Mouse (Mus musculus): ENCODE results near the gene Nxn. TPM values are rescaled to one million over a fixed set of nuclear protein-coding genes. Genes with fewer than 3 reads are reported as not detected.
A peak's percentile ranks its signal among the peaks of the same experiment; 100 is the strongest.

The Nxn gene
- polyA plus RNA-seq, 1 experiment from 2014 or later: 62.3 TPM

- H3K27ac ChIP-seq: peak overlapping the region; percentile 53; the same call in 1 of the 2 replicates
- peaks cover 53% of the 10 kb centered on the region for H3K4me1 ChIP-seq
- WGBS: 77% methylated on average over 7 of the region's 7 CpGs
- H3K4me3 ChIP-seq: no peak overlapping the region
- peaks cover 17% of the 10 kb centered on the region for H3K36me3 ChIP-seq (replicated peaks)
- H3K27me3 ChIP-seq (ENCODE audit: poor library complexity, severe bottlenecking): no peaks in the 10 kb centered on the region
- peaks cover 4% of the 10 kb centered on the region for H3K9me3 ChIP-seq
- no peak for DNase-seq (ENCODE audit: extremely low spot score, low spot score)
Observed at GRCm38 (mm10) chr11:76285431-76286075, 113.4 kb downstream of the Nxn start.

- Histone ChIP-seq H3K9me3 (peaks cover 4% of the 10 kb centered on the region), H3K36me3 (replicated peaks) (peaks cover 17% of the 10 kb centered on the region), H3K27me3 (ENCODE audit: poor library complexity, severe bottlenecking) (no peaks in the 10 kb centered on the region), H3K4me3 (no peak overlapping the region), H3K27ac (no peak overlapping the region), H3K4me1 (peaks cover 51% of the 10 kb centered on the region)
- WGBS: 97% methylated on average over 6 of the region's 6 CpGs
- no peak for DNase-seq (ENCODE audit: extremely low spot score, low spot score)
Observed at GRCm38 (mm10) chr11:76283841-76284240, 115.1 kb downstream of the Nxn start.

GRCm38 (mm10) chr11:76279971-76280370, 119.0 kb downstream of the Nxn start:
- H3K27me3 ChIP-seq (ENCODE audit: poor library complexity, severe bottlenecking): no peaks in the 10 kb centered on the region
- DNase-seq (ENCODE audit: extremely low spot score, low spot score): no peak
- H3K4me3 ChIP-seq: no peak overlapping the region
- H3K4me1 ChIP-seq: peaks cover 19% of the 10 kb centered on the region
- peaks cover 4% of the 10 kb centered on the region for H3K9me3 ChIP-seq
- WGBS: 68% methylated on average over 2 of the region's 2 CpGs
- peak overlapping the region; percentile 62 for H3K27ac ChIP-seq
- peaks cover 45% of the 10 kb centered on the region for H3K36me3 ChIP-seq (replicated peaks)

- peak overlapping the region; percentile 62 for H3K27ac ChIP-seq
- peaks cover 4% of the 10 kb centered on the region for H3K9me3 ChIP-seq
- no peak for DNase-seq (ENCODE audit: extremely low spot score, low spot score)
- H3K4me1 ChIP-seq: peaks cover 19% of the 10 kb centered on the region
- H3K36me3 ChIP-seq (replicated peaks): peaks cover 42% of the 10 kb centered on the region
- 60% methylated on average over 14 of the region's 14 CpGs for WGBS
- H3K4me3 ChIP-seq: no peak overlapping the region
- H3K27me3 ChIP-seq (ENCODE audit: poor library complexity, severe bottlenecking): no peaks in the 10 kb centered on the region
Observed at GRCm38 (mm10) chr11:76278960-76279852, 119.7 kb downstream of the Nxn start.

GRCm38 (mm10) chr11:76272440-76272839, 126.5 kb downstream of the Nxn start:
- Histone ChIP-seq H3K4me1 (peaks cover 18% of the 10 kb centered on the region), H3K27me3 (ENCODE audit: poor library complexity, severe bottlenecking) (peaks cover 3% of the 10 kb centered on the region; the same call in 1 of the 2 replicates), H3K27ac (no peak overlapping the region), H3K9me3 (no peaks in the 10 kb centered on the region), H3K4me3 (no peak overlapping the region), H3K36me3 (replicated peaks) (peaks cover 69% of the 10 kb centered on the region)
- no peak for DNase-seq (ENCODE audit: extremely low spot score, low spot score)
- WGBS: 89% methylated on average over 4 of the region's 4 CpGs

GRCm38 (mm10) chr11:76268521-76269065, 130.3 kb downstream of the Nxn start:
- no peaks in the 10 kb centered on the region for H3K9me3 ChIP-seq
- H3K4me3 ChIP-seq: no peak overlapping the region
- peaks cover 52% of the 10 kb centered on the region for H3K4me1 ChIP-seq
- peaks cover 61% of the 10 kb centered on the region for H3K36me3 ChIP-seq (replicated peaks)
- 50% methylated on average over 6 of the region's 6 CpGs for WGBS
- no peak for DNase-seq (ENCODE audit: extremely low spot score, low spot score)
- peak overlapping the region; percentile 82 for H3K27ac ChIP-seq
- peaks cover 25% of the 10 kb centered on the region for H3K27me3 ChIP-seq (ENCODE audit: poor library complexity, severe bottlenecking)

GRCm38 (mm10) chr11:76268001-76268459, 130.9 kb downstream of the Nxn start:
- DNase-seq (ENCODE audit: extremely low spot score, low spot score): no peak

GRCm38 (mm10) chr11:76267550-76267949, 131.4 kb downstream of the Nxn start:
- Histone ChIP-seq H3K27me3 (ENCODE audit: poor library complexity, severe bottlenecking) (peaks cover 25% of the 10 kb centered on the region), H3K36me3 (replicated peaks) (peaks cover 55% of the 10 kb centered on the region), H3K4me1 (peaks cover 62% of the 10 kb centered on the region), H3K9me3 (no peaks in the 10 kb centered on the region), H3K27ac (peak overlapping the region; percentile 82), H3K4me3 (no peak overlapping the region)
- 42% methylated on average over 7 of the region's 7 CpGs for WGBS
- DNase-seq (ENCODE audit: extremely low spot score, low spot score): no peak

More at GRCm38 (mm10) chr11:76268001-76268459, 130.9 kb downstream of the Nxn start:
- Histone ChIP-seq H3K27me3 (ENCODE audit: poor library complexity, severe bottlenecking) (peaks cover 25% of the 10 kb centered on the region), H3K27ac (peak overlapping the region; percentile 82), H3K4me1 (peaks cover 57% of the 10 kb centered on the region), H3K4me3 (no peak overlapping the region), H3K9me3 (no peaks in the 10 kb centered on the region), H3K36me3 (replicated peaks) (peaks cover 56% of the 10 kb centered on the region)
- WGBS: 10% methylated on average over 5 of the region's 5 CpGs

- H3K27ac ChIP-seq: peak overlapping the region; percentile 82
- no peak for DNase-seq (ENCODE audit: extremely low spot score, low spot score)
- 12% methylated on average over 19 of the region's 19 CpGs for WGBS
- peaks cover 21% of the 10 kb centered on the region for H3K27me3 ChIP-seq (ENCODE audit: poor library complexity, severe bottlenecking)
- H3K4me3 ChIP-seq: peak overlapping the region; percentile 16; the same call in 1 of the 2 replicates
- H3K9me3 ChIP-seq: no peaks in the 10 kb centered on the region
- H3K4me1 ChIP-seq: peaks cover 90% of the 10 kb centered on the region
- H3K36me3 ChIP-seq (replicated peaks): peaks cover 71% of the 10 kb centered on the region
Observed at GRCm38 (mm10) chr11:76262611-76263351, 136.2 kb downstream of the Nxn start.

- H3K9me3 ChIP-seq: no peaks in the 10 kb centered on the region
- DNase-seq (ENCODE audit: extremely low spot score, low spot score): no peak
- H3K36me3 ChIP-seq (replicated peaks): peaks cover 82% of the 10 kb centered on the region
- peak overlapping the region; percentile 82 for H3K27ac ChIP-seq
- H3K4me1 ChIP-seq: peaks cover 87% of the 10 kb centered on the region
- WGBS: 70% methylated on average over 12 of the region's 12 CpGs
- H3K27me3 ChIP-seq (ENCODE audit: poor library complexity, severe bottlenecking): peaks cover 13% of the 10 kb centered on the region
- H3K4me3 ChIP-seq: no peak overlapping the region
Observed at GRCm38 (mm10) chr11:76261224-76261623, 137.7 kb downstream of the Nxn start.

GRCm38 (mm10) chr11:76260208-76261050, 138.5 kb downstream of the Nxn start:
- no peak overlapping the region for H3K4me3 ChIP-seq
- DNase-seq (ENCODE audit: extremely low spot score, low spot score): no peak
- peaks cover 7% of the 10 kb centered on the region; the same call in 1 of the 2 replicates for H3K27me3 ChIP-seq (ENCODE audit: poor library complexity, severe bottlenecking)
- WGBS: 43% methylated on average over 10 of the region's 10 CpGs
- H3K36me3 ChIP-seq (replicated peaks): peaks cover 83% of the 10 kb centered on the region
- H3K4me1 ChIP-seq: peaks cover 88% of the 10 kb centered on the region
- no peaks in the 10 kb centered on the region for H3K9me3 ChIP-seq
- H3K27ac ChIP-seq: peak overlapping the region; percentile 82

Data from forebrain, embryonic 10.5 days (tissue).